Mouse (Mus musculus) MEL (cell line): Measurements from ENCODE around the gene Ifi209. TPM values are rescaled to one million over a fixed set of nuclear protein-coding genes. Genes with fewer than 3 reads are reported as not detected.

ENCODE experiments used
- DNase-seq: peaks from one replicate; pipeline ENCODE4 v3.0.0; 2011; ENCODE audit warnings: low read depth, low spot score
- H3K27ac ChIP-seq: 2 replicates; pipeline ENCODE4 v1.5.1; 2012; ENCODE audit warnings: low read depth, mild to moderate bottlenecking, control low read depth, low read length, moderate library complexity; ENCODE audit not compliant: control insufficient read depth
- H3K27me3 ChIP-seq, 2 experiments: fragments of 150-350 bp in 1 of 2; sonication (generic) in 1 of 2; 2 replicates each; pipeline ENCODE4 v1.6.1; 2012; ENCODE audit warnings: low read length in 2 of 2, mild to moderate bottlenecking in 2 of 2, improper control_type of control experiment in 1 of 2, moderate library complexity in 1 of 2; ENCODE audit not compliant: insufficient read depth in 2 of 2, control insufficient read depth in 1 of 2
- H3K36me3 ChIP-seq, 2 experiments: 2 replicates each; pipeline ENCODE4 v1.6.1; 2012 to 2014; ENCODE audit warnings: low read length in 2 of 2, improper control_type of control experiment in 1 of 2, inconsistent platforms in 1 of 2, mild to moderate bottlenecking in 1 of 2; ENCODE audit not compliant: insufficient read depth in 2 of 2, control insufficient read depth in 1 of 2
- H3K4me1 ChIP-seq, 2 experiments: fragments of 150-350 bp in 1 of 2; sonication (generic) in 1 of 2; 2 replicates each; pipeline ENCODE4 v1.6.1; 2012; ENCODE audit warnings: low read length in 2 of 2, improper control_type of control experiment in 1 of 2, mild to moderate bottlenecking in 1 of 2; ENCODE audit not compliant: insufficient read depth in 2 of 2, control insufficient read depth in 1 of 2
- H3K4me3 ChIP-seq, 2 experiments: fragments of 150-350 bp in 1 of 2; sonication (generic) in 1 of 2; 2 replicates each; pipeline ENCODE4 v1.5.1; 2012; ENCODE audit warnings: low read depth in 2 of 2, low read length in 2 of 2, mild to moderate bottlenecking in 2 of 2, moderate library complexity in 2 of 2, control low read depth in 1 of 2, improper control_type of control experiment in 1 of 2; ENCODE audit not compliant: control insufficient read depth in 1 of 2, insufficient read depth in 1 of 2
- H3K79me2 ChIP-seq: 2 replicates; pipeline ENCODE4 v1.6.1; 2012; ENCODE audit warnings: mild to moderate bottlenecking, low read length, moderate library complexity; ENCODE audit not compliant: control insufficient read depth, poor library complexity, insufficient read depth
- H3K9ac ChIP-seq: 2 replicates; pipeline ENCODE4 v1.6.1; 2012; ENCODE audit warnings: low read depth, mild to moderate bottlenecking, control low read depth, low read length, moderate library complexity; ENCODE audit not compliant: control insufficient read depth, poor library complexity, severe bottlenecking
- H3K9me3 ChIP-seq: fragments of 150-350 bp; sonication (generic); replicated peaks from 2 replicates; pipeline ENCODE4 v1.6.1; 2012; ENCODE audit warnings: mild to moderate bottlenecking, low read length, improper control_type of control experiment, moderate library complexity; ENCODE audit not compliant: insufficient read depth
- CTCF ChIP-seq, 3 experiments: IDR thresholded peaks in 2 of 3; conservative IDR thresholded peaks in 1 of 3; 2 replicates each; pipeline ENCODE4 v1.5.1; 2011 to 2012; ENCODE audit warnings: low read length in 3 of 3, low read depth in 2 of 3, mild to moderate bottlenecking in 2 of 3, improper control_type of control experiment in 1 of 3, inconsistent platforms in 1 of 3, mixed read lengths in 1 of 3, moderate library complexity in 1 of 3; ENCODE audit not compliant: control insufficient read depth in 1 of 3, insufficient read depth in 1 of 3, poor library complexity in 1 of 3, severe bottlenecking in 1 of 3
- E2F4 ChIP-seq: IDR thresholded peaks from 2 replicates; pipeline ENCODE4 v1.6.1; 2011; ENCODE audit warnings: low read depth, low read length, improper control_type of control experiment, borderline replicate concordance
- EP300 ChIP-seq, 2 experiments: IDR thresholded peaks; 2 replicates each; pipeline ENCODE4 v1.6.1; 2011; ENCODE audit warnings: improper control_type of control experiment in 2 of 2, low read length in 2 of 2, low read depth in 1 of 2, mild to moderate bottlenecking in 1 of 2
- ETS1 ChIP-seq: IDR thresholded peaks from 2 replicates; pipeline ENCODE4 v1.6.1; 2012; ENCODE audit warnings: low read depth, mild to moderate bottlenecking, inconsistent platforms, low read length, improper control_type of control experiment, moderate library complexity
- GABPA ChIP-seq: IDR thresholded peaks from 2 replicates; pipeline ENCODE4 v1.6.1; 2012; ENCODE audit warnings: low read depth, mild to moderate bottlenecking, inconsistent platforms, low read length, improper control_type of control experiment, moderate library complexity
- GATA1 ChIP-seq: IDR thresholded peaks from 2 replicates; pipeline ENCODE4 v1.6.1; 2011; ENCODE audit warnings: low read depth, low read length, improper control_type of control experiment
- HCFC1 ChIP-seq: IDR thresholded peaks from 2 replicates; pipeline ENCODE4 v1.6.1; 2012; ENCODE audit warnings: low read depth, mild to moderate bottlenecking, inconsistent platforms, low read length, improper control_type of control experiment, moderate library complexity
- JUND ChIP-seq: IDR thresholded peaks from 2 replicates; pipeline ENCODE4 v1.6.1; 2011; ENCODE audit warnings: low read depth, mild to moderate bottlenecking, improper control_type of control experiment, low read length
- KAT2A ChIP-seq: conservative IDR thresholded peaks from 2 replicates; pipeline ENCODE4 v1.6.1; 2012; ENCODE audit warnings: low read depth, low read length, improper control_type of control experiment, inconsistent platforms
- MAFK ChIP-seq: IDR thresholded peaks from 2 replicates; pipeline ENCODE4 v1.6.1; 2011; ENCODE audit warnings: low read depth, mild to moderate bottlenecking, low read length, improper control_type of control experiment, borderline replicate concordance
- MAX ChIP-seq: IDR thresholded peaks from 2 replicates; pipeline ENCODE4 v1.6.1; 2011; ENCODE audit warnings: low read length, improper control_type of control experiment
- MAZ ChIP-seq: IDR thresholded peaks from 2 replicates; pipeline ENCODE4 v1.6.1; 2012; ENCODE audit warnings: low read depth, mild to moderate bottlenecking, inconsistent platforms, low read length, improper control_type of control experiment
- MYB ChIP-seq: IDR thresholded peaks from 2 replicates; pipeline ENCODE4 v1.6.1; 2011; ENCODE audit warnings: mild to moderate bottlenecking, low read depth, low read length, improper control_type of control experiment
- MYC ChIP-seq: IDR thresholded peaks from 2 replicates; pipeline ENCODE4 v1.6.1; 2011; ENCODE audit warnings: low read depth, mild to moderate bottlenecking, low read length, improper control_type of control experiment, moderate library complexity
- NELFE ChIP-seq: IDR thresholded peaks from 2 replicates; pipeline ENCODE4 v1.6.1; 2011; ENCODE audit warnings: low read depth, low read length, improper control_type of control experiment
- NRF1 ChIP-seq: IDR thresholded peaks from 2 replicates; pipeline ENCODE4 v1.6.1; 2014; ENCODE audit warnings: low read depth, mild to moderate bottlenecking, inconsistent platforms, low read length, improper control_type of control experiment, moderate library complexity; ENCODE audit not compliant: poor library complexity, insufficient read depth, severe bottlenecking
- POLR2AphosphoS2 ChIP-seq: IDR thresholded peaks from 2 replicates; pipeline ENCODE4 v1.6.1; 2011; ENCODE audit warnings: low read length, improper control_type of control experiment
- POLR2AphosphoS5 ChIP-seq: IDR thresholded peaks from 2 replicates; pipeline ENCODE4 v1.6.1; 2012; ENCODE audit warnings: low read depth, borderline replicate concordance, mild to moderate bottlenecking, inconsistent platforms, low read length, moderate library complexity, mixed read lengths
- RAD21 ChIP-seq: IDR thresholded peaks from 2 replicates; pipeline ENCODE4 v1.6.1; 2011; ENCODE audit warnings: mild to moderate bottlenecking, low read depth, low read length, improper control_type of control experiment
- RCOR1 ChIP-seq: IDR thresholded peaks from 2 replicates; pipeline ENCODE4 v1.6.1; 2012; ENCODE audit warnings: low read depth, mild to moderate bottlenecking, inconsistent platforms, low read length, improper control_type of control experiment
- TAL1 ChIP-seq: IDR thresholded peaks from 2 replicates; pipeline ENCODE4 v1.6.1; 2012; ENCODE audit warnings: mild to moderate bottlenecking, inconsistent platforms, low read length, moderate library complexity, mixed read lengths
- TBP ChIP-seq: IDR thresholded peaks from 2 replicates; pipeline ENCODE4 v1.8.0; 2011; ENCODE audit warnings: low read depth, low read length, improper control_type of control experiment
- UBTF ChIP-seq: IDR thresholded peaks from 2 replicates; pipeline ENCODE4 v1.6.1; 2012; ENCODE audit warnings: low read depth, mild to moderate bottlenecking, inconsistent platforms, low read length, improper control_type of control experiment, moderate library complexity, borderline replicate concordance; ENCODE audit not compliant: insufficient read depth
- ZKSCAN1 ChIP-seq: IDR thresholded peaks from 2 replicates; pipeline ENCODE4 v1.6.1; 2012; ENCODE audit warnings: low read depth, mild to moderate bottlenecking, inconsistent platforms, low read length, improper control_type of control experiment, moderate library complexity
- polyA plus RNA-seq, 2 experiments: library from polyadenylated mRNA; stranded (reverse) in 1 of 2; unstranded in 1 of 2; fragments of >175 nt in 1 of 2; fragments of >200 nt in 1 of 2; gene quantifications; 2 replicates each; pipeline versions ENCODE4 v1.2.1 to v1.2.4; 2012; ENCODE audit warnings: low replicate concordance in 2 of 2, low read depth in 1 of 2; ENCODE audit not compliant: insufficient read length in 2 of 2, insufficient read depth in 1 of 2, missing spikeins in 1 of 2
- total RNA-seq: library from RNA; depleted of rRNA; stranded (reverse); fragments of 300-350 nt; gene quantifications from 2 replicates; pipeline ENCODE4 v1.2.3, GENCODE M21; 2012

The Ifi209 gene
- total and polyA plus RNA-seq, 3 experiments = not detected

- TF ChIP-seq ZKSCAN1 (no peak), MYB (no peak), NRF1 (no peak), EP300 (IDR thresholded peaks at IDR 0.05; ENCODE audit: low read depth in 1 of 2, low read length in 2 of 2) (no peak), POLR2AphosphoS2 (no peak), MAX (no peak), MYC (no peak), POLR2AphosphoS5 (no peak), GATA1 (no peak), E2F4 (no peak), GABPA (no peak), RCOR1 (no peak)
- no peak for DNase-seq
- Histone ChIP-seq H3K9me3 (no peaks in the 10 kb centered on the region), H3K79me2 (no peaks in the 10 kb centered on the region), H3K4me3 (no peak overlapping the region), H3K9ac (no peak overlapping the region), H3K36me3 (no peaks in the 10 kb centered on the region), H3K27me3 (no peaks in the 10 kb centered on the region), H3K27ac (no peak overlapping the region), H3K4me1 (no peaks in the 10 kb centered on the region)
These were observed 3.4 kb downstream of the Ifi209 start for GRCm38 (mm10) chr1:173633969-173634645.

DNA sequence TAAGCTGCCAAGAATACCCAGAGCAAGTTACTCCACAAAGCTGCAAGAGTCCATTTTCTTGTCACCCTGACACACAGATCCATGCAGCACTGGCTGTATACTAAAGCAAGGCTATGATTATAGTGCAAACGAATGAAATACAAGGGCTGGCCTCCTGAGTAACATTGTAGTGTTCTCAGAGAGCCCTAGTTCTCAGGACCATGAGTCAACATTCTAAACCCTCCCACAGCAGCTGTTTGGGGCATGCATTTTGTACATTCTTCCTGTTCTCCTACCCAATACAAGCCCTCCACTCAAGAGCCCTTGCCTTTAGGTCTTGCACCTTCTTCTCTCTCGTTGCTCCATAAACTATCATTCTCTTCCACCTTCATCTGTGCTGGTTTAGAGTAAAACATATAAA is 14.7 kb downstream of the Ifi209 start:
- H3K27me3 ChIP-seq = no peaks in the 10 kb centered on the region
- TF ChIP-seq ZKSCAN1 (no peak), MAX (no peak), TAL1 (no peak), JUND (no peak), POLR2AphosphoS5 (no peak), KAT2A (no peak), NRF1 (no peak), RCOR1 (no peak), RAD21 (no peak), UBTF (no peak), NELFE (no peak), CTCF (IDR thresholded peaks at IDR 0.05 in 2 of 3, conservative IDR thresholded peaks at IDR 0.05 in 1 of 3; ENCODE audit: control insufficient read depth in 1 of 3, insufficient read depth in 1 of 3, low read depth in 2 of 3, low read length in 3 of 3, poor library complexity in 1 of 3, severe bottlenecking in 1 of 3) (no peak), HCFC1 (no peak), ETS1 (no peak), MAFK (no peak), TBP (no peak), MAZ (no peak), MYC (no peak)
- no peaks in the 10 kb centered on the region for H3K36me3 ChIP-seq
- DNase-seq = no peak
- H3K27ac ChIP-seq = no peak overlapping the region
- H3K4me3 ChIP-seq = no peak overlapping the region
- no peaks in the 10 kb centered on the region for H3K9me3 ChIP-seq
- no peak overlapping the region for H3K9ac ChIP-seq
- H3K4me1 ChIP-seq = no peaks in the 10 kb centered on the region
- no peaks in the 10 kb centered on the region for H3K79me2 ChIP-seq
